Mouse (Mus musculus) MEL (cell line): Measurements from ENCODE around the gene Psmb11.
A peak's percentile ranks its signal among the peaks of the same experiment; 100 is the strongest.

Source experiments
- CHD2 ChIP-seq: IDR thresholded peaks from 2 replicates; pipeline ENCODE4 v1.6.1; 2011; ENCODE audit warnings: low read length, improper control_type of control experiment
- CTCF ChIP-seq, 3 experiments: IDR thresholded peaks in 2 of 3; conservative IDR thresholded peaks in 1 of 3; 2 replicates each; pipeline ENCODE4 v1.5.1; 2011 to 2012; ENCODE audit warnings: low read length in 3 of 3, low read depth in 2 of 3, mild to moderate bottlenecking in 2 of 3, improper control_type of control experiment in 1 of 3, inconsistent platforms in 1 of 3, mixed read lengths in 1 of 3, moderate library complexity in 1 of 3; ENCODE audit not compliant: control insufficient read depth in 1 of 3, insufficient read depth in 1 of 3, poor library complexity in 1 of 3, severe bottlenecking in 1 of 3
- ZKSCAN1 ChIP-seq: IDR thresholded peaks from 2 replicates; pipeline ENCODE4 v1.6.1; 2012; ENCODE audit warnings: low read depth, mild to moderate bottlenecking, inconsistent platforms, low read length, improper control_type of control experiment, moderate library complexity

GRCm38 (mm10) chr14:54669381-54669780 lies 48.1 kb downstream of the Psmb11 start:
- TF ChIP-seq CHD2 (no peak), CTCF (IDR thresholded peaks at IDR 0.05 in 2 of 3, conservative IDR thresholded peaks at IDR 0.05 in 1 of 3; ENCODE audit: control insufficient read depth in 1 of 3, insufficient read depth in 1 of 3, low read depth in 2 of 3, low read length in 3 of 3, poor library complexity in 1 of 3, severe bottlenecking in 1 of 3) (peak; percentile 61 to 65 (median 64)), ZKSCAN1 (no peak)
